Mouse (Mus musculus) lung, embryonic 14.5 days (tissue): ENCODE data around the gene Gm28230. TPM values are rescaled to one million over a fixed set of nuclear protein-coding genes. Genes with fewer than 3 reads are reported as not detected.

Experiments
- ATAC-seq: fragments of 200-750 bp; cut with Nextera tagmentation; 2 replicates; pipeline ENCODE4 v1.8.0; 2017; ENCODE audit warnings: mild to moderate bottlenecking, moderate TSS enrichment, moderate library complexity; ENCODE audit not compliant: insufficient read depth
- DNase-seq: peaks from one replicate; pipeline ENCODE4 v3.0.0-alpha.2; 2015
- H3K27ac ChIP-seq: fragments of 300-500 bp; sonication (generic); 2 replicates; pipeline ENCODE4 v1.5.1; 2014; ENCODE audit warnings: low read depth, mild to moderate bottlenecking, moderate library complexity
- H3K27me3 ChIP-seq: fragments of 300-500 bp; sonication (generic); 2 replicates; pipeline ENCODE4 v1.6.1; 2014; ENCODE audit warnings: low read length, control low read depth; ENCODE audit not compliant: insufficient read depth
- H3K36me3 ChIP-seq: fragments of 300-500 bp; sonication (generic); 2 replicates; pipeline ENCODE4 v1.6.1; 2014; ENCODE audit warnings: control low read depth; ENCODE audit not compliant: insufficient read depth
- H3K4me1 ChIP-seq: fragments of 300-500 bp; sonication (generic); 2 replicates; pipeline ENCODE4 v1.6.1; 2014; ENCODE audit warnings: antibody characterized with exemption, control low read depth; ENCODE audit not compliant: insufficient read depth
- H3K4me2 ChIP-seq: fragments of 300-500 bp; sonication (generic); 2 replicates; pipeline ENCODE4 v1.6.1; 2014; ENCODE audit warnings: mild to moderate bottlenecking
- H3K4me3 ChIP-seq: fragments of 300-500 bp; sonication (generic); 2 replicates; pipeline ENCODE4 v1.5.1; 2014; ENCODE audit warnings: low read depth, low read length
- H3K9ac ChIP-seq: fragments of 300-500 bp; sonication (generic); 2 replicates; pipeline ENCODE4 v1.6.1; 2014
- H3K9me3 ChIP-seq: fragments of 300-500 bp; sonication (generic); 2 replicates; pipeline ENCODE4 v1.6.1; 2016; ENCODE audit warnings: low read depth, low read length, control low read depth
- CTCF ChIP-seq: IDR thresholded peaks from 2 replicates; pipeline ENCODE4 v1.5.1; 2016; ENCODE audit warnings: antibody characterized with exemption, low read depth
- WGBS: fragments of 180-500 bp; shearing (Covaris S2); extraction: QIAGEN DNeasy Blood & Tissue Kit; methylation state at CpG from one replicate; pipeline ENCODE4 v1.1.7; 2014; 5-methylcytosine and 5-hydroxymethylcytosine counted together
- polyA plus RNA-seq: library from polyadenylated mRNA; unstranded; fragments of >200 nt; fragmentation: Nextera tagmentation; extraction: Ambion mirVana; gene quantifications from 2 replicates; pipeline ENCODE4 v1.2.1, GENCODE M21; 2014

Gene Gm28230
- polyA plus RNA-seq, 1 experiment from 2014 or later, result not detected

GRCm38 (mm10) chr2:74681594-74682531, 44.7 kb upstream of the Gm28230 start:
- ATAC-seq, result peak; percentile 14; the same call in 1 of the 2 replicates
- no peaks in the 10 kb centered on the region for H3K9me3 ChIP-seq
- H3K9ac ChIP-seq, result no peak overlapping the region; the same call in 1 of the 2 replicates
- peak overlapping the region; percentile 23 for H3K4me3 ChIP-seq
- no peaks in the 10 kb centered on the region for H3K4me1 ChIP-seq
- peaks cover 98% of the 10 kb centered on the region for H3K27me3 ChIP-seq
- peak overlapping the region; percentile 44; the same call in 1 of the 2 replicates for H3K4me2 ChIP-seq
- TF ChIP-seq CTCF, result no peak
- no peak for DNase-seq
- under 1% methylated on average over 76 of the region's 78 CpGs for WGBS
- H3K36me3 ChIP-seq, result no peaks in the 10 kb centered on the region
- H3K27ac ChIP-seq, result no peak overlapping the region

GRCm38 (mm10) chr2:74682796-74683195, 43.7 kb upstream of the Gm28230 start:
- DNase-seq (no peak), ATAC-seq (no peak)
- H3K9ac ChIP-seq, result no peak overlapping the region; the same call in 1 of the 2 replicates
- no peaks in the 10 kb centered on the region for H3K36me3 ChIP-seq
- H3K4me2 ChIP-seq, result peak overlapping the region; percentile 44; the same call in 1 of the 2 replicates
- H3K9me3 ChIP-seq, result no peaks in the 10 kb centered on the region
- no peak overlapping the region for H3K27ac ChIP-seq
- 1% methylated on average over 49 of the region's 51 CpGs for WGBS
- no peak for TF ChIP-seq CTCF
- peak overlapping the region; percentile 23 for H3K4me3 ChIP-seq
- H3K27me3 ChIP-seq, result peaks cover 98% of the 10 kb centered on the region
- H3K4me1 ChIP-seq, result no peaks in the 10 kb centered on the region

- Histone ChIP-seq H3K9ac (no peak overlapping the region), H3K4me3 (no peak overlapping the region), H3K4me2 (no peak overlapping the region), H3K27me3 (peaks cover 98% of the 10 kb centered on the region), H3K36me3 (no peaks in the 10 kb centered on the region), H3K4me1 (no peaks in the 10 kb centered on the region), H3K27ac (no peak overlapping the region), H3K9me3 (no peaks in the 10 kb centered on the region)
- WGBS, result under 1% methylated on average over 18 of the region's 18 CpGs
- TF ChIP-seq CTCF, result no peak
- ATAC-seq, result no peak
- no peak for DNase-seq
These were observed 43.0 kb upstream of the Gm28230 start for GRCm38 (mm10) chr2:74683471-74683951.

- no peak overlapping the region for H3K9ac ChIP-seq
- no peak overlapping the region for H3K27ac ChIP-seq
- no peak for TF ChIP-seq CTCF
- peak overlapping the region; percentile 11; the same call in 1 of the 2 replicates for H3K4me3 ChIP-seq
- H3K36me3 ChIP-seq, result no peaks in the 10 kb centered on the region
- ATAC-seq (no peak), DNase-seq (no peak)
- WGBS, result 2% methylated on average over 12 of the region's 12 CpGs
- H3K4me1 ChIP-seq, result no peaks in the 10 kb centered on the region
- peaks cover 98% of the 10 kb centered on the region for H3K27me3 ChIP-seq
- no peaks in the 10 kb centered on the region for H3K9me3 ChIP-seq
- no peak overlapping the region for H3K4me2 ChIP-seq
These were observed 42.4 kb upstream of the Gm28230 start for GRCm38 (mm10) chr2:74684106-74684505.

- no peak overlapping the region for H3K9ac ChIP-seq
- H3K36me3 ChIP-seq, result no peaks in the 10 kb centered on the region
- 15% methylated on average over 4 of the region's 4 CpGs for WGBS
- ATAC-seq (no peak), DNase-seq (no peak)
- H3K27me3 ChIP-seq, result peaks cover 98% of the 10 kb centered on the region
- no peaks in the 10 kb centered on the region for H3K9me3 ChIP-seq
- no peak overlapping the region for H3K27ac ChIP-seq
- no peaks in the 10 kb centered on the region for H3K4me1 ChIP-seq
- no peak overlapping the region for H3K4me3 ChIP-seq
- no peak overlapping the region for H3K4me2 ChIP-seq
- no peak for TF ChIP-seq CTCF
These were observed 41.4 kb upstream of the Gm28230 start for GRCm38 (mm10) chr2:74685059-74685603.

GRCm38 (mm10) chr2:74686301-74686987, 40.1 kb upstream of the Gm28230 start:
- Histone ChIP-seq H3K36me3 (no peaks in the 10 kb centered on the region), H3K4me2 (no peak overlapping the region), H3K9ac (no peak overlapping the region), H3K27me3 (peaks cover 98% of the 10 kb centered on the region), H3K4me3 (no peak overlapping the region; the same call in 1 of the 2 replicates), H3K9me3 (no peaks in the 10 kb centered on the region), H3K4me1 (no peaks in the 10 kb centered on the region), H3K27ac (no peak overlapping the region)
- WGBS, result 5% methylated on average over 17 of the region's 17 CpGs
- peak; percentile 89 for DNase-seq
- peak; percentile 69 for TF ChIP-seq CTCF
- ATAC-seq, result no peak
